Mouse (Mus musculus): ENCODE data around the gene 2810408A11Rik. TPM values are rescaled to one million over a fixed set of nuclear protein-coding genes. Genes with fewer than 3 reads are reported as not detected.

Gene 2810408A11Rik
- total RNA-seq, 2 experiments from 2014 or later = 2.4 to 3.4 TPM

- no peak for ATAC-seq (replicated peaks; ENCODE audit: low FRiP score, low TSS enrichment, poor library complexity, severe bottlenecking)
Observed at GRCm38 (mm10) chr11:69884663-69885062, 16.1 kb downstream of the 2810408A11Rik start.

DNA sequence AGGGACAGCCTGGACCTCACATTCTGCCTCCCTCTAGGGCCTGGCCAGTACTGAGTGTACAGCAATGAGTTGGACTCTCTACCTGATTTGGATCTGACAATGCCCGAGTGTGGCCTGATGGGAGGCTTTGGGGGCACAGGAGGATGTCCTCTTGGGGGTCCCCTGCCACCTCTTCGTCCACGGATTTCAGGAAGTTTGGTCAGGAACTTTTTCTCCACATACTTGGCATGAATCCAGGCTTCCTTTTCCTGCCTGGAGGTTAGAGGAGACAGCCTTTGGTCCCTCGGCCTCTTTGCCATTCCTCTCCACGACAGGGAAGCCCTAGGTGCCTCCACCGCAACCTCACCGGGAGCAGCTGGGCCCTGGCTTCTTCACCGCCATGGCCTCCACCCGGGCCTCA is 16.5 kb downstream of the 2810408A11Rik start:
- ATAC-seq (replicated peaks; ENCODE audit: low FRiP score, low TSS enrichment, poor library complexity, severe bottlenecking) = no peak

- peak; percentile 26; the same call in 1 of the 2 replicates for ATAC-seq (replicated peaks; ENCODE audit: low FRiP score, low TSS enrichment, poor library complexity, severe bottlenecking)
Observed at GRCm38 (mm10) chr11:69883527-69884151, 17.1 kb downstream of the 2810408A11Rik start.

GRCm38 (mm10) chr11:69883066-69883465 is 17.7 kb downstream of the 2810408A11Rik start:
- ATAC-seq (replicated peaks; ENCODE audit: low FRiP score, low TSS enrichment, poor library complexity, severe bottlenecking) = no peak

GRCm38 (mm10) chr11:69881787-69882670 is 18.8 kb downstream of the 2810408A11Rik start:
- ATAC-seq (replicated peaks; ENCODE audit: low FRiP score, low TSS enrichment, poor library complexity, severe bottlenecking) = no peak

DNA sequence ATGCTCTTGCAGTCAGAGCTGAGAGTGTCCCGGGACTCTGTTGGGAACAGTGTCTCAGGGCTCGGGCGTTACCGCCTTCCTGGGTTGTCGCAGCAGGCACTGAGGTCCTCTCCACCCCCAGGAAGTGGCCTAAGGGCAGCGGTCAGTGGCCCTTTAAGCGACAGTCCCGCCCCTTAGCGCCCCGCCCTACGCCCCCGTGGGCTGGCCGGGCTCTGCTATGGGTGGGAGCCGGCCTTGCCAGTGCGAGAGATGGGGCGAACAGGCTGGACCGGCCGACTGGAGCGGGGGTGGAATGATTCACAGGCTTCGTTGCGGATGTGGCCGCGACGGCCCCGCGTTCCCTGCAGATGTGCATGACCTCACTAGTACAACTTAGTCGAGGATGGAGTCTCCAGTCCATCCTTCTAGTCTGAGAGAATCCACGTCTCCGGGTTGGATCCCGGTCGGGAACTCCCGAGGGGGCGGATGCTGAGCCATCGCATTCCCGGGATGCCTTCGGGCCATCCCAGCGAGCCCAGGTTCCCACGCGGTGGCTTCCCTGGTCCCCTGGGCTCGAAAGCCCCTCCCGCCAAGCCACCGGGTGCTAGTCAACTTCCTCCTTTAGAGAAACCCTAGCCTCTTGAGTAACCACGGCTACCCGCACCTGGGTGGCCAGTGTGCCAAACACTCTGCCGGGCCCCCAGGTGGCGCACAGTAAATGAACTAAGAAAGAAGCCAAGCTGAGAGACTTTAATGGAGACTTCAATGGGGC is 19.8 kb downstream of the 2810408A11Rik start, which contains the start of gene Kctd11:
Kctd11 (minus strand) TSS at position 554 of the 751 bp plus-strand sequence.
- peak; percentile 14; the same call in 1 of the 2 replicates for ATAC-seq (replicated peaks; ENCODE audit: low FRiP score, low TSS enrichment, poor library complexity, severe bottlenecking)

GRCm38 (mm10) chr11:69880506-69880852 is 20.3 kb downstream of the 2810408A11Rik start:
- peak; percentile 27 for ATAC-seq (replicated peaks; ENCODE audit: low FRiP score, low TSS enrichment, poor library complexity, severe bottlenecking)

GRCm38 (mm10) chr11:69879711-69880110 is 21.1 kb downstream of the 2810408A11Rik start:
- ATAC-seq (replicated peaks; ENCODE audit: low FRiP score, low TSS enrichment, poor library complexity, severe bottlenecking) = no peak

DNA sequence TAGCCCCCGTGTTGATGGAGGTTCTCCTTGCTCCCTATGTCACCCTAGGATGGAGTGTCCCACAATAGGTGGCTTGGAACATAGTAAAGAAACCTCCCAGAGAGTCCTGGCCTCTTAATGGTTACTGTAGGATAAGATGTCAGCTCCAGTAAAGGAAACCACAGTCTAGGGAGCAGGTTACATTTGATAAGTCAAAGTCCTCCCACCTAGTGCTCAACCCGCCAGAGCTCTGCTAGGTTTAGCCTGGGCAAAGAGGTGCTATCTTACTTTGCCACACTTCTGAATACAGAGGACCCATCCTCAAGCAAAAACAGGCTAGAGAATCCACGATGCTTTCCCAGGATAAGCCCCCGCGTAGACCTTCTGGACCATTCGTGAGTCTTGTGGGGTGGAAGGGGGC is 21.8 kb downstream of the 2810408A11Rik start:
- ATAC-seq (replicated peaks; ENCODE audit: low FRiP score, low TSS enrichment, poor library complexity, severe bottlenecking) = peak; percentile 46

DNA sequence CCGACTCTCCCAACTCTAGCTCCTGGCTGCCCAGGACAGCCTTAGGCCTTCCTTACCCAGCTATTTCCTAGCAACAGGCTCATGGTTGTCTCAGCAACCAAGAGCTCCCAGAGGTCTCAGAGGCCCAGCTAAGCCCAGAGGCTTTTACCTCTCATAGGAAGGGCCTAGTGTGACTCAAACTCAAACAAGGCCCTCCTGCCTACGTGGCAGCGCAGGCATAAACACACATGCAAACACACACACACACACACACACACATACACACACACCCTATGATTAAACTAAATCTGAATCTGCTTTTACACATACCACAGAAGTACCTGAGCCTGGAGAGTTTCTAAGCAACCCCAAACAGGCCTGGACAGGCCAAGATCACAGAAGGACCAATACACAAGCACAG is 22.4 kb downstream of the 2810408A11Rik start:
- ATAC-seq (replicated peaks; ENCODE audit: low FRiP score, low TSS enrichment, poor library complexity, severe bottlenecking) = no peak

DNA sequence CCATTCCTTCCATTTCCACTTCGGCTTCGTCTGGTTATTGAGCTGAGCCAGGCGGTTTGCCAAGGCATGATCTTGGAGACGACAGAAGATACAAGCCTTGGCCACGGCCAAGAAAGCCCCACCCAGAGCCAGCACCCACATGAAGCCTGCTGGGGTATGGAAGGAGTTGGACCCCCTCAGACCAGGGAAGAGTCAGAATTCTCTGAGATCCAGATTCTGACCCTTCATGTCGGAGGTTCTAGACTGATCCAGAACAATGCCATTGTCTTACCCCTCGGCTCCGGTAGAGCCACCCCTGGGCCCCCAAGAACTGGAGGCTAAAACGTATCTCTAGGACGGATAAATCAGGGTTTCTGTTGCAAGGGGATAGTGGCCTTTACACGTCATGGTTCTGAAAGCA is 22.9 kb downstream of the 2810408A11Rik start, which contains the start of gene Tmem95:
Tmem95 (minus strand) TSS at position 141 of the 400 bp plus-strand sequence.
- ATAC-seq (replicated peaks; ENCODE audit: low FRiP score, low TSS enrichment, poor library complexity, severe bottlenecking) = no peak

GRCm38 (mm10) chr11:69876867-69877266 is 23.9 kb downstream of the 2810408A11Rik start:
- ATAC-seq (replicated peaks; ENCODE audit: low FRiP score, low TSS enrichment, poor library complexity, severe bottlenecking) = peak; percentile 60

GRCm38 (mm10) chr11:69876186-69876585 is 24.6 kb downstream of the 2810408A11Rik start:
- ATAC-seq (replicated peaks; ENCODE audit: low FRiP score, low TSS enrichment, poor library complexity, severe bottlenecking) = no peak

DNA sequence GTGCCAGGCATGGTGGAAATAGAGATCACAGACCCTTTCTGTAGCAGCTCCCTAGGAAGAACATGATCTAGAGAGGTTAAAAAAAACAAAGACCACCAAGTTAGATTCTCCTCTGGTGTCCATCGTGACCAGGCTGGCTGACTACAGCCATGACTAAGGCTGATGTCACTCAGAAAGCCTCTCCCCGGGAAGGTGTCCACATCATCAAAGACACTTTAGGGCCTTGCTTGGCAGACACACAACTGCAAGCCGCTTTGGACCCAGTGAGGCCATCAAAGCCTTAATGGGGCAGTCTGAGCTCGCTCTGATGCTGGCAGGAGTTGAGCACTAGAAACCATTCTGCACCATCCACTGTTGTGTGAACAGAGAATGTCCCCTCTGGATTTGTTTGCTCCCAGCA is 28.3 kb downstream of the 2810408A11Rik start:
- no peak for ATAC-seq (replicated peaks; ENCODE audit: low FRiP score, low TSS enrichment, poor library complexity, severe bottlenecking)

DNA sequence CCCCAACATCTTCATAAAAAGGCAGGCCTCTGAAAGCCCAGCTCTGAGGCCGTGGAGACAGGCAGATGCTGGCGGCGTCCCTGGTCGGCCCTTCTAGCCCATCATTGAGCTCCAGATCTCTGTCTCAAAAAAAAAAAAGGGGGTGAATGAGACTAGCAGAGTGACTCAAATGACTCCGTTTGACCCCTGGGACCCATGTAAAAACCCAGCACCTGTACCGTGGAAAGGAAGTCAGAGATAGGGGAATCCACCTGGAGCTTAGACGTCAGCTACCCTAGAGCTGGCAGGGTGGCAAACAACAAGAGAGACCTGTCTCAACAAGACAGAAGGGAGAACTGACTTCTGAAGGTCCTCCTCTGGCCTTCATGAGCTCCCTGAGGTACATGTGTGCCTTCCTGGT is 29.0 kb downstream of the 2810408A11Rik start:
- no peak for ATAC-seq (replicated peaks; ENCODE audit: low FRiP score, low TSS enrichment, poor library complexity, severe bottlenecking)

DNA sequence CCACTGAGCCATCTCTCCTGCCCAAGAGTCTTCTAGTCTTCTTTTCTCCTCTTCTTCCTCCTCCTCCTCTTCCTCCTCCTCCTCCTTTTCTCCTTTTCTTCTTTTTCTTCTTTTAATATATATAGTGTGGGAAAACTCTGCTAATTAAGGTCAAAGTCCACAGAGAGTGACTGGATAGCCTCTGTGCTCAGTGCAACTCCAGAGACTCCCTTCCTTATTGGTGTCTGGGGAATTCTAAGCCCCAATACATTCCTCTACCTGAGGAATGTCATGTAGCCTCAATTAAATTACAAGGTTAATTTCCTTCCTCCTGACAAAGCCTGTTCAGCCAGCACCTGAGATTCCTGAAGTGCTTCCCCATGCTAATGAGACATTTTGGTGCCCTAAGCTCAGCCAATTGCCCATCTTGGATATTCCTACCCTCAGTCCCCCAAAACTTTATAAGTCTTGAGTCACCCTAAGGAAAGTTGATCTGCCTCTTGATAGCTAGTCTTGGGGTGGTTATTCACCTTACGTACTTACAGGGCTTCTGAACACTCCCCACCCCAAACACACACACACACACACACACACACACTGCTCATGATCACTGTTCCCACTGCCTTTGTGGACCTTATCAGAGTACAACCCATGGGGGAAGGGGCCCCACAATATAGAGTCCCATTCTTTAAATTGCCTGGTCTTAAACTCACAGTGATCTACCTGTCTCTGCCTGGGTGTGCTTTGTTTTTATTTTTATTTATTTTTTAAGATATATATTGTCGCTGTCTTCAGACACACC is 30.3 kb downstream of the 2810408A11Rik start:
- no peak for ATAC-seq (replicated peaks; ENCODE audit: low FRiP score, low TSS enrichment, poor library complexity, severe bottlenecking)

DNA sequence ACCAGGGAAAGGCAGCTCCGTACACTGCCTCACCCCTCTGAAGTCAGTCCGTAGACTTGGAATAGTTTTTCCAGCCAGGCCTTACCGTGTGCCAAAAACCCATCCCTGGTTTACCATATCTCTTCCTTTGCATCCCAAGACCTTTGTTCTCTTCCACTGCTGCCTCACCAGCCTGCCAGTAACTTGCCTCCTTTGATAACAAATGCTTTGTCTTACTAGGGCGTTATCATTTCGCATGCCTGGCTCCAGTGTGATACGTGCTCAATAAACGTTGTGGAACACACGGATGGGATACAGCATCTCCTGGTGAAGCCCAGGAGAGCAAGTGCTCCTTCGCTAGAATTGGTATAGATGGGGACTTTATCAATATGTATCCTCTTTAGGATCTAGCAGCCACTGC is 33.5 kb downstream of the 2810408A11Rik start:
- peak; percentile 62 for ATAC-seq (replicated peaks; ENCODE audit: low FRiP score, low TSS enrichment, poor library complexity, severe bottlenecking)

- no peak for ATAC-seq (replicated peaks; ENCODE audit: low FRiP score, low TSS enrichment, poor library complexity, severe bottlenecking)
Observed at GRCm38 (mm10) chr11:69865561-69865960, 35.2 kb downstream of the 2810408A11Rik start.

Measured in megakaryocyte-erythroid progenitor cell, adult 5-6 weeks (primary cell).